Mouse (Mus musculus) gastrocnemius, postnatal 25 days (tissue): Measurements from ENCODE around the gene Naif1. TPM values are rescaled to one million over a fixed set of nuclear protein-coding genes. Genes with fewer than 3 reads are reported as not detected.

Source experiments
- DNase-seq: peaks from one replicate; pipeline ENCODE4 v3.0.0; 2022
- total RNA-seq, 2 experiments: library from RNA; stranded (reverse); gene quantifications; 1 replicate in 1 of 2; 2 replicates in 1 of 2; pipeline ENCODE4 v1.2.3; 2021

The Naif1 gene
- total RNA-seq, 2 experiments from 2014 or later: 1.6 to 2.0 TPM

DNA sequence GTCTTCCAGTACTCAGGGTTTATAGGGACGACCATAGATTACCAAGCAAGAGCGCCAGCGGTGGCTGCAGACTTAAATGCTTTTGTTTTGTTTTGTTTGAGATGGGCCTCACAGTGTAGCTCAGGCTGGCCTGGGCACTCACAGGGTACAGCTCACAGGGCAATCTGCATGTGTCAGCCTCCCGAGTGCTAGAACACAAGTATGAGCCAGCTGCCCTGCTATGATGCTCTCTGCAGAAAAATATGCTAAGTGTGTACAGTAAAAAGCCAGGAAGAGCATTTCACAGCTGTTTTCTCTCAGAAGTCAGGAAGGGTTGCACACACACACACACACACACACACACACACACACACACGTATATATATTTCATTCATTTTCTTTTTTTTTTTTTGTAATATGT, 50.2 kb downstream of the Naif1 start:
- no peak for DNase-seq

DNA sequence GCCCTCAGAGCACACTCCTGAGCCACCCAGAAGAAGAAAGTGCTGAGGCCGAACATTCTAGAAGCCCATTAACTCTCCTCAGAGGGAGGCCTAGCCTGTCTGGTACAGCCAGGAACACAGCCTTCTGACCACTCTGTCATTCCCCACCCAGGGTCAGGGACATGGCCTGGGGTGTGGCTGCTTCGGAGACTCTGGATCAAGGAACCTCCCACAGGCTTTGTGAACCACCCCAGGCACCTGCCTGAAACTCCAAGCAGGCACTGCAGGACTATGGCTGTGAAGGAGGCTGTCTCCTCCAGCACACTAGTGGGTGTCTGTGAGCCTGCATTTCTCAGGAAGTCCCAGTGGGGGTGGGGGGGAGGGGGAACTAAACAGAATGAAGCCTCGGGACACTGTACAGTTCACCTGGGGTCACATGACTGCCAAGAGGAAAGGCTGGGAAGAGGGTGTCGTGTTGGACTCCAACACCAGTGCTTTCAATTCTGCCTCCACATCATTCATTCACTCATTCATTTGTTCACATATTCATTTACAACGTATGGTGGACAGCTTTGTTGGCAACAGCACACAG, 51.6 kb downstream of the Naif1 start:
- no peak for DNase-seq

DNA sequence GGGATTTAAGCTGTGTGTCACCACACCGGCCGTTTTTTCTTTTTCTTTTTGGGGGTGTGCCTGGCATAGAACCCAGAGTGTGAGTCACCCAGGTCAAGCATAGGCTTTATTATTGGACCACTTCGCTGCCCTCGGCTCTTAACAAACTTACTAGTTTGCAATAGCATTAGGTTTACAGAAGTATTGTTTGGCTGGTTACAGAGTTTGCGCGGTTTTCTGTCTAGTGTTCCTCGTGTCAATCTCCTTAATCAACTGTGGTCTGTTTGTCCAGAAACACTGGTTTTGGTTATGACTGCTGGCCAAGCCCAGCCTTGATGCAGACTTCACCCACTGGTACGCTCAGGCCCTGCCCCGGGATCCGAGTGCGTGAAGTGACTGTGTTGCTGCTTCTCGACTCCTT, 52.6 kb downstream of the Naif1 start:
- DNase-seq: no peak

DNA sequence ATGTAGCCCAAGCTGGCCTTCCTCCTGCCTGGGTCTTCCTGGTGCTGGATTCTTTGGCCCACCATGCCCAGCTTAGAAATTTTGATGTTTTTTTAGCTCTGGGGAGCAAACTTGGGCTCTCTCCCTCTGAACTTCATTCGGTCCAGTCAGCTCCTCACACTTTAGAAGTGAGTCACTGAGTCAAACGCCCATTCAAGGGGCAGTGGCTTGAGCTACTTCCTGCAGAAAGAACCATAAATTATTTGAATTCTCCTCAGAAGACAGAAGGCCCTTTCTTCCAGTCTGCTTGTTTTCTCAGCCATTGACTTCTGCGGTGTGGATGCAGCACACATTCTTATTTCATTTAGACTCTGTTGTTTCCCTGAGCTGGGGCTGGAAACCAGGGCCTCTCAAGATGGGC, 53.3 kb downstream of the Naif1 start:
- DNase-seq: no peak

DNA sequence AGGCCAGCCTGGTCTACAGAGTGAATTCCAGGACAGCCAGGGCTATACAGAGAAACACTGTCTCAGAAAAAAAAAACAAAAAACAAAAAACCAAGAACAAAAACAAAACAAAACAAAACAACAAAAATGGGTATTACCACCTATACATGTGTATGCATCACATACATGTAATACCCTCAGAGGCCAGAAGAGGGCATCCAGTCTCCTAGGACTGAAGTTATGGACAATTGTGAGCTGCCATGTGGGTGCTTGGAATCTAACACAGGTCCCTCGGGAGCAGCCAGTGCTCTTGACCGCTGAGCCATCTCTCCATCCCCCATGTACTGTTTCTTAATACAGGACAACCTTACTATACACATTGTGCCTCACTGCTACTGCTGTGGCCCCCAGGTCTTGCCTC, 55.3 kb downstream of the Naif1 start:
- DNase-seq: no peak

Other genes starting within 250 kb of the Naif1 start
- 10 to 100 TPM; 13.7 to 14.7 TPM for gene Pomt1, start 213.9 kb upstream of the Naif1 start, total RNA-seq
- 10 to 100 TPM; 12.0 to 13.0 TPM for gene Uck1, start 190.3 kb upstream of the Naif1 start, total RNA-seq
- gene Golga2, start 163.1 kb upstream of the Naif1 start, total RNA-seq: 10 to 100 TPM; 53.5 to 57.4 TPM
- gene Swi5, start 162.4 kb upstream of the Naif1 start, total RNA-seq: 100 to 1,000 TPM; 112 to 120 TPM
- 10 to 100 TPM; 25.1 to 27.7 TPM for gene Ciz1, start 98.1 kb upstream of the Naif1 start, total RNA-seq
- gene Dnm1, start 97.1 kb upstream of the Naif1 start, total RNA-seq: 1 to 10 TPM; 6.0 to 8.7 TPM
- 10 to 100 TPM; 35.2 to 39.7 TPM for gene 1110008P14Rik, start 68.5 kb upstream of the Naif1 start, total RNA-seq
- 1 to 10 TPM; 1.4 to 2.1 TPM for gene Lcn2, start 62.2 kb upstream of the Naif1 start, total RNA-seq
- 10 to 100 TPM; 42.2 to 49.3 TPM for gene Ptges2, start 54.6 kb upstream of the Naif1 start, total RNA-seq
- gene Slc25a25, start 988 bp downstream of the Naif1 start, total RNA-seq: 10 to 100 TPM; 19.2 to 68.3 TPM
- 1 to 10 TPM; 2.4 to 2.9 TPM for gene Fam102a, start 84.9 kb downstream of the Naif1 start, total RNA-seq
- gene Dpm2, start 120.4 kb downstream of the Naif1 start, total RNA-seq: 10 to 100 TPM; 11.7 to 12.6 TPM
- not detected for gene Pip5kl1, start 124.3 kb downstream of the Naif1 start, total RNA-seq
- gene 9430097D07Rik, start 125.2 kb downstream of the Naif1 start, total RNA-seq: not detected
- 10 to 100 TPM; 24.6 to 29.2 TPM for gene St6galnac4, start 136.6 kb downstream of the Naif1 start, total RNA-seq
- 10 to 100 TPM; 37.3 to 42.6 TPM for gene St6galnac6, start 149.3 kb downstream of the Naif1 start, total RNA-seq
- gene Ak1, start 171.3 kb downstream of the Naif1 start, total RNA-seq: 1,000 to 10,000 TPM; 1,680 to 2,125 TPM
- gene Eng, start 196.1 kb downstream of the Naif1 start, total RNA-seq: 10 to 100 TPM; 28.0 to 30.7 TPM